Mouse (Mus musculus) ovary, adult 10 weeks (tissue): Measurements from ENCODE around the gene Eva1b. TPM values are rescaled to one million over a fixed set of nuclear protein-coding genes. Genes with fewer than 3 reads are reported as not detected.

Source experiments
- polyA plus RNA-seq: library from polyadenylated mRNA; stranded (reverse); fragments of 350-450 nt; fragmentation: Illumina TruSeq; extraction: RNeasy Lipid Tissue Mini Kit (QIAGEN cat#74804); gene quantifications from one replicate; pipeline ENCODE4 v1.2.3, GENCODE M21; 2014

Gene Eva1b
- not detected for polyA plus RNA-seq

DNA sequence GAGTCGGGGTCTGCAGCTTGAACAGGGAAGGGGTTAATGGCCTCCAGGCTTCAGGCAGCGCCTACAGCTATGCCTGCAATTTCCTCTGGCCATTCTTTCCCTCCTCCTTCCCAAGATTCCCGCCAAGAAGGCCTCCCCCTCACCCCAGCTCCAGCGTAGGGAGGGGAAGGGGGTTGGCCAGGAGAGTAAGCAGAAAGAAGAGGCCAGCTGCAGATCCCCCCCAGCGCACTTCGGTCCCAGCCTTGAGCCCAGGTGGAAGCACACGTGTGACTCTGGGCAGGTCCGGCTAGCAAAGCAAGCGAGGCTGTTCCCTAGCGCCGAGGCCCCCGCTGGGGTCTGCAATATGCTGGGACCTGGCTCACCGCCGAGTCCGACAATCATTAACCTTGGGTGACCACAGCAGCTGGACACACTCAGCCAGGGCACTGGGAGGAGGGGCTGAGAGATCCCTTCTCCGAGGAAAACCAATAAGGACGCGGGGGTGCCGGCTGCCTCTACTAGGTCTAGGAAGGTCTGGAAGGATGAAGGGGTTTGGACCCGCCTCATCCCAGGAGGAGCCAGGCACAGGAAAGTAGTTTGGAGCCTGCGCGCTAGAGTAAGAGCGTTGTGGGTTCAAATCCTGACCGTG is at the start of gene Eva1b:
Eva1b (plus strand) TSS at position 212 of the 628 bp plus-strand sequence.

DNA sequence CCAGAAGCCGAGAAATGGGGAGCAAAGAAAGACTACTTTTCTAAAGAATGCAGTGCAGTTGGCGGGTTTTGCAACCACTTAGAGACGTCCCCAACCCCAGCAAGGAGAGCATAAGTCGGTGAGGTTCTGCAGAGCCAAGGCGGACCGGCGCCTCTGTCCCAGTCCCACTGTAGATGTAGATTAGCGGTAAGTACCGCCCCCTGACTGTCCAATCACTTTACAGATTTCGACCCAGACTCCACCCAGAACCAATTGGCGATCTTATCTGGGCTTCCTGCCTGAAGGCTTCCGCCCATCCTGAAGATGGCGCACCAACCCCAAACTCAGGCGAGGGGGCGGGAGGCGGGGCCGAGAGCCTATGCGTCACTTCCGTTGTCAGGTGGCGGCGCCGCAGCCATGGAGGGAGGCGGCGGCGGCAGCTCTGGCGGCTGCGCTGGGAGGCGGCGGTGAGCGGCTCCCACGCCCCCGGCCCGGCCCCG is 43.9 kb upstream of the Eva1b start, which contains the start of gene Stk40:
Stk40 (plus strand) TSS at position 368 of the 479 bp plus-strand sequence.

DNA sequence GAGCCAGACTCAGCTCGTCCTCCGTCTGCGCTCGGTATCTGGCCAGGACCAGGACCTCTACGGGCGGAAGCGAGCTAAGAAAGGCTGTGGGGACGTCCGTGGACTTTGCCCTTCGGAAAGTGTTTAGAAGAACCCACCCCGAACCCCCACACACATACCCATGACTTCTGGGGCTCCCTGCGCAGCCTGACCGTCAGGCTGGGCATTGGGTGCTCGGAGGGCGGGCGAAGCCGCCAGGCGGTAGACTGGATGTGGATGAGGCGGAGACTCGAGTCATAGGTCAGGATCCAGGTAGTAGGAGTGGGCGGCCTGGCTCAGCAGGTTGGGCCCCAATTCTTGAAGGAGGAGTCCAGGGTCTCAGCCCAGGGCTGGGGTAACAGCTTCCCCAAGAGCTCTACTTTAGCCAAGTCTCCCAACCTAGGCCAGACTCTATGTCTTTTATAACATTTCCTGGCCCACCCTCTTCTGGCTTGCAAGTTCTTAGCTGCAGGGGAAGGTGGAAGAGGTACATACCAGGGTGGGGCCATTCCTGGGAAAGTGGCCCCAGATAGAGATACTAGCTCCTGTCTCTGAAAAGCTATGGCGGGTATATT is 15.6 kb downstream of the Eva1b start, which contains the start of gene Sh3d21:
Sh3d21 (minus strand) TSS at position 425 of the 593 bp plus-strand sequence.

Other genes with a start within 250 kb of the Eva1b start
- 0.17 TPM for gene Csf3r, start 123.2 kb upstream of the Eva1b start, polyA plus RNA-seq
- gene Mrps15, start 100.8 kb upstream of the Eva1b start, polyA plus RNA-seq, result 91.4 TPM
- gene Oscp1, start 89.2 kb upstream of the Eva1b start, polyA plus RNA-seq, result 1.4 TPM
- 3.6 TPM for gene Lsm10, start 51.1 kb upstream of the Eva1b start, polyA plus RNA-seq
- gene Stk40, start 43.8 kb upstream of the Eva1b start, polyA plus RNA-seq, result 2.7 TPM
- 0.40 TPM for gene Sh3d21, start 15.7 kb downstream of the Eva1b start, polyA plus RNA-seq
- gene Thrap3, start 55.0 kb downstream of the Eva1b start, polyA plus RNA-seq, result 292 TPM
- 1.6 TPM for gene Map7d1, start 108.6 kb downstream of the Eva1b start, polyA plus RNA-seq
- gene Trappc3, start 114.6 kb downstream of the Eva1b start, polyA plus RNA-seq, result 27.5 TPM
- 2.4 TPM for gene Col8a2, start 139.0 kb downstream of the Eva1b start, polyA plus RNA-seq
- not detected for gene Adprhl2, start 174.0 kb downstream of the Eva1b start, polyA plus RNA-seq
- gene Tekt2, start 177.9 kb downstream of the Eva1b start, polyA plus RNA-seq, result not detected